ENCODE assay signal across 8 mouse cellular contexts in genomic region chr5:53213711-53214352, GRCm38 (mm10). TPM values are rescaled to one million over a fixed set of nuclear protein-coding genes. Genes with fewer than 3 reads are reported as not detected.
DNase-seq lines count a peak whose midpoint lies in the region; ATAC-seq lines count a peak whose summit lies in the region.

Sel1l3 (minus strand) TSS chr5:53213927.

- H3K4me1 ChIP-seq in liver, embryonic 12.5 days = peaks cover 6% of the 10 kb centered on the region; the same call in 1 of the 2 replicates
- H3K4me1 ChIP-seq in neural tube, embryonic 14.5 days (ENCODE audit: control insufficient read depth, insufficient read depth, low read length) = no peaks in the 10 kb centered on the region

- peak within 1 kb of the TSS; percentile 53 for H3K4me3 ChIP-seq in liver, embryonic 12.5 days
- peak within 1 kb of the TSS; percentile 65 for H3K4me3 ChIP-seq in neural tube, embryonic 14.5 days (ENCODE audit: low read depth, low read length)

- no peak within 1 kb of the TSS for H3K9ac ChIP-seq in liver, embryonic 12.5 days
- H3K9ac ChIP-seq in neural tube, embryonic 14.5 days (replicated peaks; ENCODE audit: low read depth, low read length) = peak within 1 kb of the TSS; percentile 72

- ATAC-seq in liver, embryonic 12.5 days = no peak
- peak; percentile 63 for ATAC-seq in neural tube, embryonic 14.5 days (ENCODE audit: low read depth)

- H3K27me3 ChIP-seq in liver, embryonic 12.5 days (replicated peaks) = peaks cover 83% of the 10 kb centered on the region
- no peaks in the 10 kb centered on the region; the same call in 1 of the 2 replicates for H3K27me3 ChIP-seq in neural tube, embryonic 14.5 days (ENCODE audit: control insufficient read depth, insufficient read depth, low read length)

- H3K9me3 ChIP-seq in liver, embryonic 12.5 days (replicated peaks) = no peaks in the 10 kb centered on the region
- no peaks in the 10 kb centered on the region for H3K9me3 ChIP-seq in neural tube, embryonic 14.5 days (ENCODE audit: control insufficient read depth, low read length)

- no peaks in the 10 kb centered on the region for H3K36me3 ChIP-seq in liver, embryonic 12.5 days
- H3K36me3 ChIP-seq in neural tube, embryonic 14.5 days (ENCODE audit: control insufficient read depth, insufficient read depth, low read length) = no peaks in the 10 kb centered on the region

- peak; percentile 57 for DNase-seq in right cerebral cortex, adult 18-20 months
- DNase-seq in right cerebral cortex, adult 2 months (ENCODE audit: low spot score in 2 of 2) = no peak
- DNase-seq in cerebellum, postnatal 10 days = peak; percentile 84 to 86
- peak; percentile 27 for DNase-seq in gastrocnemius, postnatal 25 days
- DNase-seq in kidney, adult 8-10 months = peak; percentile 47 to 65
- no peak for DNase-seq in natural killer cell, adult 2 months (ENCODE audit: low spot score in 2 of 2)

- no peak within 1 kb of the TSS for H3K27ac ChIP-seq in liver, embryonic 12.5 days
- H3K27ac ChIP-seq in neural tube, embryonic 14.5 days (ENCODE audit: low read depth, low read length) = peak within 1 kb of the TSS; percentile 62; the same call in 1 of the 2 replicates

- WGBS in liver, embryonic 12.5 days (ENCODE audit: insufficient replicate concordance) = 4% methylated on average over 24 of the region's 29 CpGs
- under 1% methylated on average over 23 of the region's 29 CpGs for WGBS in neural tube, embryonic 14.5 days

- H3K4me2 ChIP-seq in liver, embryonic 12.5 days = peak within 1 kb of the TSS; percentile 78
- H3K4me2 ChIP-seq in neural tube, embryonic 14.5 days (ENCODE audit: low read depth, low read length) = peak within 1 kb of the TSS; percentile 98

RNA-seq across cellular contexts. Expression of gene Sel1l3, which starts in this region (rescaled TPM):
- 10 to 100 TPM; 71.7 to 90.2 TPM for total RNA-seq in gastrocnemius, postnatal 25 days (2021)
- polyA plus RNA-seq in liver, embryonic 12.5 days (2016; fragmentation: Nextera tagmentation; extraction: Ambion mirVana) = 0.10 and 0.11 TPM in 2 replicates
- 6.5 and 6.8 TPM in 2 replicates for polyA plus RNA-seq in neural tube, embryonic 14.5 days (2014; fragmentation: Nextera tagmentation; extraction: Ambion mirVana)

Comparison
In these comparisons a context has a peak if more than half of its experiments do, and no peak if none do; other contexts are left out.
1. DNase-seq: peak in right cerebral cortex, adult 18-20 months (single experiment), cerebellum, postnatal 10 days (2 of 2), gastrocnemius, postnatal 25 days (single experiment) and kidney, adult 8-10 months (2 of 2); none in right cerebral cortex, adult 2 months (0 of 2) and natural killer cell, adult 2 months (0 of 2).